Mouse (Mus musculus) cerebellum, postnatal 10 days (tissue): ENCODE results near the gene Ppef1.
"Not testable (repeated sequence)": the region's sequence is repeated elsewhere in the genome, so short reads cannot be mapped to it uniquely, and the experiment has no call there.

Source experiments
- DNase-seq, 2 experiments: peaks; one replicate each; pipeline ENCODE4 v3.0.0; 2021; ENCODE audit warnings: mixed read lengths in 2 of 2

Ppef1 gene

GRCm38 (mm10) chrX:160735650-160736049 lies at the start of gene Ppef1:
TSS of gene Ppef1 (minus strand) at chrX:160735765.
- no peak for DNase-seq

GRCm38 (mm10) chrX:160782276-160782675 lies 46.7 kb upstream of the Ppef1 start:
- no peak for DNase-seq

- no peak for DNase-seq
Observed at GRCm38 (mm10) chrX:160773033-160773432, 37.5 kb upstream of the Ppef1 start.

- DNase-seq, result not testable (repeated sequence)
Observed at GRCm38 (mm10) chrX:160769622-160770021, 34.1 kb upstream of the Ppef1 start.

GRCm38 (mm10) chrX:160767713-160768112 lies 32.1 kb upstream of the Ppef1 start, which contains the start of gene Rs1:
TSS of gene Rs1 (plus strand) at chrX:160768013.
- DNase-seq, result no peak

GRCm38 (mm10) chrX:160766233-160766616 lies 30.7 kb upstream of the Ppef1 start:
- no peak for DNase-seq

GRCm38 (mm10) chrX:160765389-160766232 lies 30.0 kb upstream of the Ppef1 start:
- peak; percentile 93 to 94 for DNase-seq

GRCm38 (mm10) chrX:160750808-160751207 lies 15.2 kb upstream of the Ppef1 start:
- DNase-seq, result no peak

GRCm38 (mm10) chrX:160748653-160749052 lies 13.1 kb upstream of the Ppef1 start:
- DNase-seq, result peak in 1 of 2 experiments; percentile 32

- no peak for DNase-seq
Observed at GRCm38 (mm10) chrX:160745399-160745798, 9.8 kb upstream of the Ppef1 start.

- DNase-seq, result peak; percentile 64 to 84
Observed at GRCm38 (mm10) chrX:160699171-160699570, 36.4 kb downstream of the Ppef1 start.

GRCm38 (mm10) chrX:160691559-160691958 lies 44.0 kb downstream of the Ppef1 start:
- DNase-seq, result peak; percentile 11 to 62

- DNase-seq, result no peak
Observed at GRCm38 (mm10) chrX:160690094-160690493, 45.5 kb downstream of the Ppef1 start.

- no peak for DNase-seq
Observed at GRCm38 (mm10) chrX:160669992-160670391, 65.6 kb downstream of the Ppef1 start.

GRCm38 (mm10) chrX:160610882-160611644 lies 124.5 kb downstream of the Ppef1 start:
- no peak for DNase-seq

- no peak for DNase-seq
Observed at GRCm38 (mm10) chrX:160610482-160610881, 125.1 kb downstream of the Ppef1 start.

- peak; percentile 55 to 61 for DNase-seq
Observed at GRCm38 (mm10) chrX:160609849-160610248, 125.7 kb downstream of the Ppef1 start.

GRCm38 (mm10) chrX:160603981-160604541 lies 131.5 kb downstream of the Ppef1 start:
- DNase-seq, result no peak

GRCm38 (mm10) chrX:160603316-160603715 lies 132.2 kb downstream of the Ppef1 start:
- DNase-seq, result no peak

- DNase-seq, result no peak
Observed at GRCm38 (mm10) chrX:160602770-160603169, 132.8 kb downstream of the Ppef1 start.

GRCm38 (mm10) chrX:160601053-160601452 lies 134.5 kb downstream of the Ppef1 start:
- peak in 1 of 2 experiments; percentile 29 for DNase-seq

- DNase-seq, result peak; percentile 36 to 66
Observed at GRCm38 (mm10) chrX:160598562-160599458, 136.8 kb downstream of the Ppef1 start.
